ENCODE assay signal across 10 mouse cellular contexts in the genomic region with DNA sequence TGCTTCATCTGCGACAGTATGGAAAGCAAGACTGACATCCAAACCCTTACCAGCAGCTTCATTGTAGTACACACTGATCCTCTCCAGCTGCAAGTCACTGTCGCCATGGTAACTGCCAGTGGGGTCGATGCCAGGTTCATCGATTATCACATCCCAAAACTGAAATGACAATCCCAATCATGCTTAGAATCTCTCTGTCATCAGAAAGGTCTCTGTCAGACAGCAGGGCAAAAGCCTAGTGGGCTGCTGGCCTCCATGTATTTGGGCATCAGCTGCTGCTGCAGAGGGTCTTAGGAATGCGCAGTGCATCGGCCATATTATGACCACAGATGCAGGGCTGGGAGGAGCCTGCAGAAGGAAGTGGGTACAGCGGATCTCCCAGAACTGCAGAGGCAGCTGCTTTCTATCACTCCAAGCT. TPM values are rescaled to one million over a fixed set of nuclear protein-coding genes. Genes with fewer than 3 reads are reported as not detected.
DNase-seq lines count a peak whose midpoint lies in the region; ATAC-seq and TF ChIP-seq lines count a peak whose summit lies in the region.
"Had no signal": no experiment of that assay in that cellular context is flagged by ENCODE, and none has a peak within 500 bp of the region (broad histone marks: within the 10 kb centered on the region; RNA-seq: fewer than 3 reads in every experiment).

No protein-coding gene starts in this region.

- no peak overlapping the region for H3K9ac ChIP-seq in lung, embryonic 14.5 days
- H3K9ac ChIP-seq in forebrain, embryonic 15.5 days (replicated peaks), result no peak overlapping the region
- H3K9ac ChIP-seq in midbrain, embryonic 12.5 days (replicated peaks), result no peak overlapping the region; the same call in 1 of the 2 replicates

- H3K9me3 ChIP-seq in lung, embryonic 14.5 days (ENCODE audit: low read depth, low read length), result no peaks in the 10 kb centered on the region
- H3K9me3 ChIP-seq in forebrain, embryonic 15.5 days, result no peaks in the 10 kb centered on the region
- no peaks in the 10 kb centered on the region for H3K9me3 ChIP-seq in midbrain, embryonic 12.5 days

- H3K36me3 ChIP-seq in lung, embryonic 14.5 days (ENCODE audit: insufficient read depth), result no peaks in the 10 kb centered on the region
- no peaks in the 10 kb centered on the region for H3K36me3 ChIP-seq in forebrain, embryonic 15.5 days
- no peaks in the 10 kb centered on the region for H3K36me3 ChIP-seq in midbrain, embryonic 12.5 days

- no peak overlapping the region for H3K4me3 ChIP-seq in lung, embryonic 14.5 days (ENCODE audit: low read depth, low read length)
- H3K4me3 ChIP-seq in forebrain, embryonic 15.5 days, result no peak overlapping the region
- no peak overlapping the region; the same call in 1 of the 2 replicates for H3K4me3 ChIP-seq in midbrain, embryonic 12.5 days

- WGBS in lung, embryonic 14.5 days, result 37% methylated on average over 7 of the region's 7 CpGs
- WGBS in forebrain, embryonic 15.5 days, result 43% methylated on average over 7 of the region's 7 CpGs
- WGBS in midbrain, embryonic 12.5 days, result 27% methylated on average over 7 of the region's 7 CpGs

- H3K27me3 ChIP-seq in lung, embryonic 14.5 days (ENCODE audit: insufficient read depth, low read length), result no peaks in the 10 kb centered on the region
- H3K27me3 ChIP-seq in forebrain, embryonic 15.5 days, result no peaks in the 10 kb centered on the region
- no peaks in the 10 kb centered on the region for H3K27me3 ChIP-seq in midbrain, embryonic 12.5 days
- H3K27me3 ChIP-seq: Patski had no signal

- peak; percentile 48 for DNase-seq in lung, embryonic 14.5 days
- no peak for DNase-seq in lung, postnatal 10 days
- DNase-seq in thymus, postnatal 14 days, result peak; percentile 48
- DNase-seq in urinary bladder, postnatal 10 days (ENCODE audit: low spot score), result no peak
- DNase-seq in gastrocnemius, postnatal 4 days (ENCODE audit: low spot score in 2 of 2), result no peak
- DNase-seq: lung, postnatal 14 days had no signal

- ATAC-seq in lung, embryonic 14.5 days (ENCODE audit: insufficient read depth), result peak; percentile 71
- peak; percentile 85 for ATAC-seq in forebrain, embryonic 15.5 days (replicated peaks)
- ATAC-seq in midbrain, embryonic 12.5 days (ENCODE audit: low FRiP score, low read depth), result peak; percentile 87
- ATAC-seq in erythroblast, adult 5-6 weeks (replicated peaks; ENCODE audit: low FRiP score, poor library complexity, severe bottlenecking), result no peak

- peak overlapping the region; percentile 50 for H3K27ac ChIP-seq in lung, embryonic 14.5 days (ENCODE audit: low read depth)
- peak overlapping the region; percentile 87 for H3K27ac ChIP-seq in forebrain, embryonic 15.5 days (replicated peaks)
- H3K27ac ChIP-seq in midbrain, embryonic 12.5 days (replicated peaks), result peak overlapping the region; percentile 86

- H3K4me2 ChIP-seq in lung, embryonic 14.5 days, result no peak overlapping the region
- no peak overlapping the region for H3K4me2 ChIP-seq in forebrain, embryonic 15.5 days (replicated peaks)
- H3K4me2 ChIP-seq in midbrain, embryonic 12.5 days (replicated peaks), result peak overlapping the region; percentile 29

- no peak for TF ChIP-seq CTCF in lung, embryonic 14.5 days (IDR thresholded peaks at IDR 0.05; ENCODE audit: low read depth)

- no peaks in the 10 kb centered on the region; the same call in 1 of the 2 replicates for H3K4me1 ChIP-seq in lung, embryonic 14.5 days (ENCODE audit: insufficient read depth)
- peaks cover 28% of the 10 kb centered on the region for H3K4me1 ChIP-seq in forebrain, embryonic 15.5 days
- peaks cover 28% of the 10 kb centered on the region for H3K4me1 ChIP-seq in midbrain, embryonic 12.5 days

RNA-seq across cellular contexts. Expression of gene Tubb2a, which starts 11.1 kb away (rescaled TPM):
- polyA plus RNA-seq in lung, embryonic 14.5 days (2014; fragmentation: Nextera tagmentation; extraction: Ambion mirVana), result 164 and 169 TPM in 2 replicates
- polyA plus RNA-seq in forebrain, embryonic 15.5 days (2015; fragmentation: Nextera tagmentation; extraction: Ambion mirVana), result 1,539 and 1,682 TPM in 2 replicates
- 609 and 668 TPM in 2 replicates for polyA plus RNA-seq in midbrain, embryonic 12.5 days (2016; fragmentation: Nextera tagmentation; extraction: Ambion mirVana)
- total RNA-seq in erythroblast, adult 5-6 weeks (2015; ENCODE audit: low replicate concordance), result 6.0 and 7.7 TPM in 2 replicates
- 8.9 and 9.5 TPM in 2 replicates for total RNA-seq in erythroblast, adult 5-6 weeks (2017; ENCODE audit: low replicate concordance)
- 100 to 1,000 TPM in 1 of 2 experiments, 10 to 100 TPM in 1; 99.9 to 117 TPM for total RNA-seq in gastrocnemius, postnatal 4 days (2021)

RNA-seq across cellular contexts. Expression of gene Tubb2b, which starts 41.4 kb away (rescaled TPM):
- polyA plus RNA-seq in lung, embryonic 14.5 days (2014; fragmentation: Nextera tagmentation; extraction: Ambion mirVana), result 13.3 and 15.9 TPM in 2 replicates
- polyA plus RNA-seq in forebrain, embryonic 15.5 days (2015; fragmentation: Nextera tagmentation; extraction: Ambion mirVana), result 920 and 926 TPM in 2 replicates
- polyA plus RNA-seq in midbrain, embryonic 12.5 days (2016; fragmentation: Nextera tagmentation; extraction: Ambion mirVana), result 380 and 432 TPM in 2 replicates
- total RNA-seq in erythroblast, adult 5-6 weeks (2015; ENCODE audit: low replicate concordance), result not detected in 2 replicates
- total RNA-seq in erythroblast, adult 5-6 weeks (2017; ENCODE audit: low replicate concordance), result not detected in 2 replicates
- 10 to 100 TPM; 74.8 to 91.5 TPM for total RNA-seq in gastrocnemius, postnatal 4 days (2021)

RNA-seq across cellular contexts. Expression of gene Bphl, which starts 51.5 kb away (rescaled TPM):
- polyA plus RNA-seq in lung, embryonic 14.5 days (2014; fragmentation: Nextera tagmentation; extraction: Ambion mirVana), result 46.8 and 49.0 TPM in 2 replicates
- 32.9 and 35.9 TPM in 2 replicates for polyA plus RNA-seq in forebrain, embryonic 15.5 days (2015; fragmentation: Nextera tagmentation; extraction: Ambion mirVana)
- 31.4 and 31.9 TPM in 2 replicates for polyA plus RNA-seq in midbrain, embryonic 12.5 days (2016; fragmentation: Nextera tagmentation; extraction: Ambion mirVana)
- 4.8 and 9.4 TPM in 2 replicates for total RNA-seq in erythroblast, adult 5-6 weeks (2015; ENCODE audit: low replicate concordance)
- total RNA-seq in erythroblast, adult 5-6 weeks (2017; ENCODE audit: low replicate concordance), result 0.94 and 7.2 TPM in 2 replicates
- total RNA-seq in gastrocnemius, postnatal 4 days (2021), result 10 to 100 TPM; 23.2 to 34.9 TPM

Comparison
In these comparisons a context has a peak if more than half of its experiments do, and no peak if none do; other contexts are left out.
1. DNase-seq: peak in lung, embryonic 14.5 days (single experiment) and thymus, postnatal 14 days (single experiment); none in lung, postnatal 10 days (single experiment), urinary bladder, postnatal 10 days (single experiment) and gastrocnemius, postnatal 4 days (0 of 2).
2. RNA of gene Tubb2b, which starts 41.4 kb away (polyA plus RNA-seq): 920 to 926 TPM in forebrain, embryonic 15.5 days and 380 to 432 TPM in midbrain, embryonic 12.5 days; 13.3 to 15.9 TPM in lung, embryonic 14.5 days; every median in the first group is over 10 times any median in the second.
3. Peak in every context shown above with its lines, with median percentiles within 50 percentile points of each other: H3K27ac ChIP-seq.